Mouse (Mus musculus): ENCODE measurements around the gene Taf6l. TPM values are rescaled to one million over a fixed set of nuclear protein-coding genes. Genes with fewer than 3 reads are reported as not detected.

Taf6l gene
- polyA plus RNA-seq, 1 experiment from 2014 or later = 47.6 TPM

- H3K9me3 ChIP-seq (replicated peaks) = no peaks in the 10 kb centered on the region
- no peak for DNase-seq (ENCODE audit: low spot score)
- WGBS = 60% methylated on average over 4 of the region's 4 CpGs
- peaks cover 31% of the 10 kb centered on the region for H3K36me3 ChIP-seq
- no peaks in the 10 kb centered on the region for H3K27me3 ChIP-seq (ENCODE audit: low read depth, poor library complexity, severe bottlenecking)
- H3K4me1 ChIP-seq = peaks cover 30% of the 10 kb centered on the region
- H3K4me3 ChIP-seq = peak overlapping the region; percentile 86
- H3K27ac ChIP-seq (replicated peaks) = peak overlapping the region; percentile 95; the same call in 1 of the 2 replicates
Observed at GRCm38 (mm10) chr19:8725081-8725613, 61.1 kb downstream of the Taf6l start.

Small RNA genes within 50 kb of the gene (microRNA-seq; reads per million reads assigned to microRNA genes)
- 0.90 reads per million for gene Mir6992

Other genes with a start within 250 kb of the Taf6l start
- gene Slc22a8, start 195.2 kb downstream of the Taf6l start, polyA plus RNA-seq (2016; fragmentation: Nextera tagmentation; extraction: Ambion mirVana) = 0.07 and 0.12 TPM in 2 replicates
- 0.06 and 0.47 TPM in 2 replicates for gene Slc22a6, start 168.4 kb downstream of the Taf6l start, polyA plus RNA-seq (2016; fragmentation: Nextera tagmentation; extraction: Ambion mirVana)
- gene Chrm1, start 122.6 kb downstream of the Taf6l start, polyA plus RNA-seq (2016; fragmentation: Nextera tagmentation; extraction: Ambion mirVana) = not detected in 2 replicates
- gene Slc3a2, start 63.0 kb downstream of the Taf6l start, polyA plus RNA-seq (2016; fragmentation: Nextera tagmentation; extraction: Ambion mirVana) = 139 and 144 TPM in 2 replicates
- gene Wdr74, start 50.6 kb downstream of the Taf6l start, polyA plus RNA-seq (2016; fragmentation: Nextera tagmentation; extraction: Ambion mirVana) = 105 and 121 TPM in 2 replicates
- 3.2 and 3.3 TPM in 2 replicates for gene 1700092M07Rik, start 45.7 kb downstream of the Taf6l start, polyA plus RNA-seq (2016; fragmentation: Nextera tagmentation; extraction: Ambion mirVana)
- gene Stx5a, start 45.0 kb downstream of the Taf6l start, polyA plus RNA-seq (2016; fragmentation: Nextera tagmentation; extraction: Ambion mirVana) = 94.9 and 103 TPM in 2 replicates
- 253 and 282 TPM in 2 replicates for gene Nxf1, start 29.3 kb downstream of the Taf6l start, polyA plus RNA-seq (2016; fragmentation: Nextera tagmentation; extraction: Ambion mirVana)
- gene Tmem223, start 15.4 kb downstream of the Taf6l start, polyA plus RNA-seq (2016; fragmentation: Nextera tagmentation; extraction: Ambion mirVana) = 189 and 205 TPM in 2 replicates
- gene Tmem179b, start 11.9 kb downstream of the Taf6l start, polyA plus RNA-seq (2016; fragmentation: Nextera tagmentation; extraction: Ambion mirVana) = 50.0 and 55.2 TPM in 2 replicates
- 169 and 176 TPM in 2 replicates for gene Polr2g, start 12.2 kb upstream of the Taf6l start, polyA plus RNA-seq (2016; fragmentation: Nextera tagmentation; extraction: Ambion mirVana)
- gene Zbtb3, start 16.1 kb upstream of the Taf6l start, polyA plus RNA-seq (2016; fragmentation: Nextera tagmentation; extraction: Ambion mirVana) = 7.5 and 7.8 TPM in 2 replicates
- gene Ttc9c, start 32.9 kb upstream of the Taf6l start, polyA plus RNA-seq (2016; fragmentation: Nextera tagmentation; extraction: Ambion mirVana) = 69.0 and 74.5 TPM in 2 replicates
- gene Hnrnpul2, start 33.6 kb upstream of the Taf6l start, polyA plus RNA-seq (2016; fragmentation: Nextera tagmentation; extraction: Ambion mirVana) = 4.3 and 4.4 TPM in 2 replicates
- not detected in 2 replicates for gene AC129217.1, start 43.4 kb upstream of the Taf6l start, polyA plus RNA-seq (2016; fragmentation: Nextera tagmentation; extraction: Ambion mirVana)
- 55.2 and 63.4 TPM in 2 replicates for gene Bscl2, start 51.0 kb upstream of the Taf6l start, polyA plus RNA-seq (2016; fragmentation: Nextera tagmentation; extraction: Ambion mirVana)
- gene Gng3, start 52.8 kb upstream of the Taf6l start, polyA plus RNA-seq (2016; fragmentation: Nextera tagmentation; extraction: Ambion mirVana) = 60.0 and 104 TPM in 2 replicates
- 0.57 TPM in 2 replicates for gene Lrrn4cl, start 64.4 kb upstream of the Taf6l start, polyA plus RNA-seq (2016; fragmentation: Nextera tagmentation; extraction: Ambion mirVana)
- 203 and 205 TPM in 2 replicates for gene Ubxn1, start 85.1 kb upstream of the Taf6l start, polyA plus RNA-seq (2016; fragmentation: Nextera tagmentation; extraction: Ambion mirVana)
- gene Uqcc3, start 94.5 kb upstream of the Taf6l start, polyA plus RNA-seq (2016; fragmentation: Nextera tagmentation; extraction: Ambion mirVana) = 58.2 and 61.1 TPM in 2 replicates
- 110 and 133 TPM in 2 replicates for gene Lbhd1, start 97.3 kb upstream of the Taf6l start, polyA plus RNA-seq (2016; fragmentation: Nextera tagmentation; extraction: Ambion mirVana)
- gene Gm49403, start 97.5 kb upstream of the Taf6l start, polyA plus RNA-seq (2016; fragmentation: Nextera tagmentation; extraction: Ambion mirVana) = not detected in 2 replicates
- gene 1810009A15Rik, start 102.4 kb upstream of the Taf6l start, polyA plus RNA-seq (2016; fragmentation: Nextera tagmentation; extraction: Ambion mirVana) = 134 and 159 TPM in 2 replicates
- 0.17 TPM in 1 of 2 replicates, not detected in the other for gene Gm49416, start 102.5 kb upstream of the Taf6l start, polyA plus RNA-seq (2016; fragmentation: Nextera tagmentation; extraction: Ambion mirVana)
- gene Ints5, start 106.6 kb upstream of the Taf6l start, polyA plus RNA-seq (2016; fragmentation: Nextera tagmentation; extraction: Ambion mirVana) = 54.8 and 56.7 TPM in 2 replicates
- gene Ganab, start 111.7 kb upstream of the Taf6l start, polyA plus RNA-seq (2016; fragmentation: Nextera tagmentation; extraction: Ambion mirVana) = 118 and 120 TPM in 2 replicates
- gene B3gat3, start 134.0 kb upstream of the Taf6l start, polyA plus RNA-seq (2016; fragmentation: Nextera tagmentation; extraction: Ambion mirVana) = 58.7 and 64.0 TPM in 2 replicates
- 3.5 and 4.2 TPM in 2 replicates for gene Rom1, start 142.9 kb upstream of the Taf6l start, polyA plus RNA-seq (2016; fragmentation: Nextera tagmentation; extraction: Ambion mirVana)
- gene Eml3, start 143.1 kb upstream of the Taf6l start, polyA plus RNA-seq (2016; fragmentation: Nextera tagmentation; extraction: Ambion mirVana) = 22.9 and 23.5 TPM in 2 replicates
- 178 and 191 TPM in 2 replicates for gene Mta2, start 155.5 kb upstream of the Taf6l start, polyA plus RNA-seq (2016; fragmentation: Nextera tagmentation; extraction: Ambion mirVana)
- gene Tut1, start 167.4 kb upstream of the Taf6l start, polyA plus RNA-seq (2016; fragmentation: Nextera tagmentation; extraction: Ambion mirVana) = 36.5 and 40.2 TPM in 2 replicates
- 438 and 514 TPM in 2 replicates for gene Eef1g, start 180.6 kb upstream of the Taf6l start, polyA plus RNA-seq (2016; fragmentation: Nextera tagmentation; extraction: Ambion mirVana)
- gene Ahnak, start 202.9 kb upstream of the Taf6l start, polyA plus RNA-seq (2016; fragmentation: Nextera tagmentation; extraction: Ambion mirVana) = 6.6 and 8.8 TPM in 2 replicates

Measured in midbrain, embryonic 10.5 days (tissue).